Mouse (Mus musculus): ENCODE measurements around the gene Coa3. TPM values are rescaled to one million over a fixed set of nuclear protein-coding genes. Genes with fewer than 3 reads are reported as not detected.

Coa3 gene
- total and polyA plus RNA-seq, 2 experiments from 2014 or later = 168 to 204 TPM

GRCm38 (mm10) chr11:101276319-101277070 lies 2.4 kb downstream of the Coa3 start:
- WGBS = 21% methylated on average over 27 of the region's 27 CpGs
- no peaks in the 10 kb centered on the region for H3K36me3 ChIP-seq (ENCODE audit: insufficient read depth, low read length)
- H3K9ac ChIP-seq (replicated peaks; ENCODE audit: low read length, poor library complexity, severe bottlenecking) = no peak overlapping the region
- no peak overlapping the region for H3K27ac ChIP-seq (ENCODE audit: low read depth, low read length)
- no peak overlapping the region for H3K4me2 ChIP-seq (ENCODE audit: low read depth, low read length, poor library complexity, severe bottlenecking)
- no peaks in the 10 kb centered on the region for H3K27me3 ChIP-seq (ENCODE audit: insufficient read depth, low read length)
- no peak for ATAC-seq (ENCODE audit: low FRiP score)
- no peaks in the 10 kb centered on the region for H3K9me3 ChIP-seq (ENCODE audit: low read length)
- no peak for TF ChIP-seq CTCF (IDR thresholded peaks at IDR 0.05)
- DNase-seq (ENCODE audit: low spot score) = no peak
- peaks cover 16% of the 10 kb centered on the region; the same call in 1 of the 2 replicates for H3K4me1 ChIP-seq (ENCODE audit: insufficient read depth, low read length)
- no peak overlapping the region for H3K4me3 ChIP-seq (ENCODE audit: low read depth, low read length)

- no peaks in the 10 kb centered on the region for H3K27me3 ChIP-seq (ENCODE audit: insufficient read depth, low read length)
- no peaks in the 10 kb centered on the region for H3K36me3 ChIP-seq (ENCODE audit: insufficient read depth, low read length)
- no peak overlapping the region for H3K27ac ChIP-seq (ENCODE audit: low read depth, low read length)
- H3K4me1 ChIP-seq (ENCODE audit: insufficient read depth, low read length) = peaks cover 16% of the 10 kb centered on the region; the same call in 1 of the 2 replicates
- no peak for DNase-seq (ENCODE audit: low spot score)
- no peak overlapping the region for H3K4me3 ChIP-seq (ENCODE audit: low read depth, low read length)
- ATAC-seq (ENCODE audit: low FRiP score) = no peak
- H3K9me3 ChIP-seq (ENCODE audit: low read length) = no peaks in the 10 kb centered on the region
- no peak overlapping the region for H3K4me2 ChIP-seq (ENCODE audit: low read depth, low read length, poor library complexity, severe bottlenecking)
- TF ChIP-seq CTCF (IDR thresholded peaks at IDR 0.05) = no peak
- no peak overlapping the region for H3K9ac ChIP-seq (replicated peaks; ENCODE audit: low read length, poor library complexity, severe bottlenecking)
- WGBS = 87% methylated on average over 4 of the region's 4 CpGs
These were observed 3.6 kb downstream of the Coa3 start for GRCm38 (mm10) chr11:101275309-101275708.

- no peak overlapping the region for H3K9ac ChIP-seq (replicated peaks; ENCODE audit: low read length, poor library complexity, severe bottlenecking)
- H3K4me3 ChIP-seq (ENCODE audit: low read depth, low read length) = no peak overlapping the region
- WGBS = 81% methylated on average over 3 of the region's 3 CpGs
- no peak for DNase-seq (ENCODE audit: low spot score)
- TF ChIP-seq CTCF (IDR thresholded peaks at IDR 0.05) = no peak
- ATAC-seq (ENCODE audit: low FRiP score) = no peak
- peaks cover 7% of the 10 kb centered on the region; the same call in 1 of the 2 replicates for H3K4me1 ChIP-seq (ENCODE audit: insufficient read depth, low read length)
- no peaks in the 10 kb centered on the region for H3K36me3 ChIP-seq (ENCODE audit: insufficient read depth, low read length)
- H3K4me2 ChIP-seq (ENCODE audit: low read depth, low read length, poor library complexity, severe bottlenecking) = no peak overlapping the region
- no peak overlapping the region for H3K27ac ChIP-seq (ENCODE audit: low read depth, low read length)
- no peaks in the 10 kb centered on the region for H3K27me3 ChIP-seq (ENCODE audit: insufficient read depth, low read length)
- H3K9me3 ChIP-seq (ENCODE audit: low read length) = no peaks in the 10 kb centered on the region
These were observed 6.5 kb downstream of the Coa3 start for GRCm38 (mm10) chr11:101272446-101272845.

DNA sequence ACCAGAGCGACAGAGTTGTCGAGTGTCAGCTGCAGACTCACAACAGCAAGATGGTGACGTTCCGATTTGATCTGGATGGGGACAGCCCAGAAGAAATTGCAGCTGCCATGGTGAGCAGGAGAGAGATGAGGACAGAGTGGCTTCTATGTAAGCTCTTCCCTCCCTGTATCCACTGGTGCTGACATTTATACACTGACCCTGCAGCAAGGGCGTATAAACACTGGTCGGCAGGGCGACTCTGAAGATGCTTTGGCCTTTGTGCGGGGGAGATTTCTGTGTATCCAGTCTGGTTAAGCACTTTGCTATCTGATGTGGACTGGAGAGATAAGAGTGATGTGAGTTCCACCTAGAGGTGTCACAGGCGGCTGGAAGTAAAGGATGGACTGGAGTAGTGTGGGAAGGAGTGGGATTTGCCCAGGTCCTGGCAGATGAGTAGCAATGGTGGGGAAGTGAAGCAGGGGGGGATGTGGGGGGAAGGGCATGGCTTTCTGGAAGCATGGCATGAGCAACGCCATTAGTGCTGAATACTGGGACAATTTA lies 9.3 kb downstream of the Coa3 start:
- DNase-seq (ENCODE audit: low spot score) (peak; percentile 62), ATAC-seq (ENCODE audit: low FRiP score) (no peak)
- peak overlapping the region; percentile 43; the same call in 1 of the 2 replicates for H3K27ac ChIP-seq (ENCODE audit: low read depth, low read length)
- no peak for TF ChIP-seq CTCF (IDR thresholded peaks at IDR 0.05)
- 0 out of 2 replicates have a peak overlapping the region, but pooled peaks have one; percentile 12 for H3K4me2 ChIP-seq (ENCODE audit: low read depth, low read length, poor library complexity, severe bottlenecking)
- H3K4me3 ChIP-seq (ENCODE audit: low read depth, low read length) = no peak overlapping the region
- H3K36me3 ChIP-seq (ENCODE audit: insufficient read depth, low read length) = no peaks in the 10 kb centered on the region
- peaks cover 5% of the 10 kb centered on the region; the same call in 1 of the 2 replicates for H3K4me1 ChIP-seq (ENCODE audit: insufficient read depth, low read length)
- WGBS = 22% methylated on average over 10 of the region's 10 CpGs
- H3K9me3 ChIP-seq (ENCODE audit: low read length) = no peaks in the 10 kb centered on the region
- H3K27me3 ChIP-seq (ENCODE audit: insufficient read depth, low read length) = peaks cover 11% of the 10 kb centered on the region; the same call in 1 of the 2 replicates
- H3K9ac ChIP-seq (replicated peaks; ENCODE audit: low read length, poor library complexity, severe bottlenecking) = peak overlapping the region; percentile 36; the same call in 1 of the 2 replicates

- H3K36me3 ChIP-seq (ENCODE audit: insufficient read depth, low read length) = no peaks in the 10 kb centered on the region
- H3K9ac ChIP-seq (replicated peaks; ENCODE audit: low read length, poor library complexity, severe bottlenecking) = no peak overlapping the region
- H3K9me3 ChIP-seq (ENCODE audit: low read length) = no peaks in the 10 kb centered on the region
- peaks cover 32% of the 10 kb centered on the region for H3K27me3 ChIP-seq (ENCODE audit: insufficient read depth, low read length)
- no peak for DNase-seq (ENCODE audit: low spot score)
- H3K27ac ChIP-seq (ENCODE audit: low read depth, low read length) = no peak overlapping the region
- 19% methylated on average over 6 of the region's 6 CpGs for WGBS
- H3K4me3 ChIP-seq (ENCODE audit: low read depth, low read length) = no peak overlapping the region
- no peak for TF ChIP-seq CTCF (IDR thresholded peaks at IDR 0.05)
- no peak for ATAC-seq (ENCODE audit: low FRiP score)
- no peak overlapping the region for H3K4me2 ChIP-seq (ENCODE audit: low read depth, low read length, poor library complexity, severe bottlenecking)
- H3K4me1 ChIP-seq (ENCODE audit: insufficient read depth, low read length) = peaks cover 5% of the 10 kb centered on the region; the same call in 1 of the 2 replicates
These were observed 13.0 kb downstream of the Coa3 start for GRCm38 (mm10) chr11:101265906-101266305.

- Histone ChIP-seq H3K4me2 (ENCODE audit: low read depth, low read length, poor library complexity, severe bottlenecking) (peak overlapping the region; percentile 52), H3K4me1 (ENCODE audit: insufficient read depth, low read length) (peaks cover 11% of the 10 kb centered on the region; the same call in 1 of the 2 replicates), H3K4me3 (ENCODE audit: low read depth, low read length) (peak overlapping the region; percentile 34), H3K36me3 (ENCODE audit: insufficient read depth, low read length) (no peaks in the 10 kb centered on the region), H3K27me3 (ENCODE audit: insufficient read depth, low read length) (peaks cover 32% of the 10 kb centered on the region), H3K27ac (ENCODE audit: low read depth, low read length) (no peak overlapping the region), H3K9me3 (ENCODE audit: low read length) (no peaks in the 10 kb centered on the region), H3K9ac (replicated peaks; ENCODE audit: low read length, poor library complexity, severe bottlenecking) (0 out of 2 replicates have a peak overlapping the region, but pooled peaks have one; percentile 33)
- DNase-seq (ENCODE audit: low spot score) (no peak), ATAC-seq (ENCODE audit: low FRiP score) (no peak)
- 3% methylated on average over 31 of the region's 31 CpGs for WGBS
- no peak for TF ChIP-seq CTCF (IDR thresholded peaks at IDR 0.05)
These were observed 13.9 kb downstream of the Coa3 start for GRCm38 (mm10) chr11:101264954-101265471.

Measured in midbrain, postnatal 0 days (tissue).